Mouse (Mus musculus) olfactory bulb, adult 2 months (tissue): ENCODE measurements around the gene Exoc4.

ENCODE experiments used
- CTCF ChIP-seq: fragments of 200-500 bp; IDR thresholded peaks from 2 replicates; pipeline ENCODE4 v1.5.1; 2012; ENCODE audit warnings: low read depth, mild to moderate bottlenecking, low read length, moderate library complexity; ENCODE audit not compliant: insufficient read depth
- POLR2A ChIP-seq: fragments of 200-500 bp; IDR thresholded peaks from 2 replicates; pipeline ENCODE4 v1.6.1; 2012; ENCODE audit warnings: mild to moderate bottlenecking, low read depth, low read length, moderate library complexity; ENCODE audit not compliant: insufficient read depth

DNA sequence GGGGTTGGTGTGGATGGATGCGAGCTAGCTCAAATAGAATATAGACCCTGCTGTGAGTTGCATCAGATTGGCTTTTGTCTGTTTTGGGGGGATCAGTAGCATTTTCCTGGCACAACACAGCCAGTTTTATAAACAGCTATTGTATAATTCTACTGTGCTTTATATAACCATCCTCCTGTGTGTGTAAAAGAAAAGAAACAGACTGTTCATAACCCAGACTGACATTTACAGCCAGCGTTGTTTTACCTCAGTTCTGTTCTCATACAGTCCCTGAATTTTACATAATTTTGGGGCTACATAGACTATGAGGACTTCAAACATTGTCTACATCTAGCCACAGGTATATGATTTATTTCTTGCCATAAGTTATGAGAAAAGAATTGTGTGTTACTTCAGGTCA is 204.9 kb downstream of the Exoc4 start:
- TF ChIP-seq CTCF (no peak), POLR2A (no peak)
